Mouse (Mus musculus) olfactory bulb, adult 2 months (tissue): ENCODE results near the gene Mob3b. TPM values are rescaled to one million over a fixed set of nuclear protein-coding genes. Genes with fewer than 3 reads are reported as not detected.

ENCODE experiments used
- H3K27ac ChIP-seq: fragments of 200-500 bp; 2 replicates; pipeline ENCODE4 v1.5.1; 2012; ENCODE audit warnings: low read depth, low read length; ENCODE audit not compliant: insufficient read depth
- H3K4me1 ChIP-seq: fragments of 200-500 bp; 2 replicates; pipeline ENCODE4 v1.6.1; 2012; ENCODE audit warnings: low read length; ENCODE audit not compliant: control insufficient read depth, insufficient read depth
- H3K4me3 ChIP-seq: fragments of 200-500 bp; 2 replicates; pipeline ENCODE4 v1.5.1; 2012; ENCODE audit warnings: mild to moderate bottlenecking, low read depth, low read length, moderate library complexity; ENCODE audit not compliant: insufficient read depth
- CTCF ChIP-seq: fragments of 200-500 bp; IDR thresholded peaks from 2 replicates; pipeline ENCODE4 v1.5.1; 2012; ENCODE audit warnings: low read depth, mild to moderate bottlenecking, low read length, moderate library complexity; ENCODE audit not compliant: insufficient read depth
- POLR2A ChIP-seq: fragments of 200-500 bp; IDR thresholded peaks from 2 replicates; pipeline ENCODE4 v1.6.1; 2012; ENCODE audit warnings: mild to moderate bottlenecking, low read depth, low read length, moderate library complexity; ENCODE audit not compliant: insufficient read depth
- WGBS: fragments of 180-500 bp; shearing (Covaris S2); methylation state at CpG from one replicate; pipeline ENCODE4 v1.1.7; 2018; 5-methylcytosine and 5-hydroxymethylcytosine counted together
- polyA plus RNA-seq: library from polyadenylated mRNA; stranded (reverse); fragments of >200 nt; gene quantifications from 2 replicates; pipeline ENCODE4 v1.2.4, GENCODE M21; 2012; ENCODE audit warnings: low replicate concordance; ENCODE audit not compliant: missing spikeins, insufficient read depth, insufficient read length

Mob3b gene
- polyA plus RNA-seq, 1 experiment: not detected

DNA sequence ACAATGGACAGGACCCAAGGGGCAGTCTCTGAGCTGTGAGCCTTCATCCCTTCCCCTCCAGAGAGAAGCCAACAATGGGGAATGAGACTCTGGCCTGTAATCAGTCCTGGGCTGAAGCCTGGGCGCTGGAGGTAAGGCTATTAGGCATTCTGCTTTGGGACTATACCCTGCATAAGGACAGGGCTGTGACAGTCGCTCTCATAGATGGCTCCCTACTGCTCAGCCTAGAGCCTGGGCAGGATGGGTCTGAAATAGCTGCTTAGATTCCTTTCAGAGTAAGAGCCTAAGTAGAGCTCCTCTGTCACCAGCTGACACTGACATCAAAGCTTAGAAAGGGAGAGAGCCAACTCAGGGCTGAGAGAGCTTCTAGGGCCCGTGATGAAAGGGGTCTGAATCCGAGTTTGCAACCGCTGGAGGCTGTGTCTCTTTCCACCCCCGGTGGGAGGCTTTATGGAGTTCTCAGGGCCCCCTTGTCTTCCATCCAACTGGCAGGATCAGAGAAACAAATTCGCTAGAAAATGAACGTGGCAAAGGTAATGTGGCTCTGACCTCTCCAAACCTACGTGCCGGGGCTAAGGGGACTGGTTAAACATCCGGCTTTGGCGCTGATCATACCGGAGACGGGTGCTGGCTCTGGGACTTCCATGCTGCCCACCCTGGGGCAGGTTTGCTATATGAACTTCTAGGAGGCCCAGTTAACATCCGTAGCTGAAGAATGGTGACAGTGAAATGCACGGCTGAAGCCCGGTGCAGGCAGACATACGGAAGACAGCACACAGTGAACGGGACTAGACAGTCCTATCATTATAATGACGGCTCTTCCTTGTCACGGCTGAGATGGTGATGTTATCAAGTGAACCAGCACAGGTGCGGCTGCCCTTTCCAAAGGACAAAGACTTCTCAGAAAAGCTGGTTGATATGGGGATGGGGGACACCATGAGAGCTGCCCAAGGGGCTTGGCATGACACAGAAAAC, 165.1 kb downstream of the Mob3b start:
- no peak for TF ChIP-seq POLR2A
- TF ChIP-seq CTCF: no peak
- Histone ChIP-seq H3K4me3 (no peak overlapping the region), H3K4me1 (peaks cover 19% of the 10 kb centered on the region), H3K27ac (peak overlapping the region; percentile 94)
- WGBS: 61% methylated on average over 22 of the region's 22 CpGs

DNA sequence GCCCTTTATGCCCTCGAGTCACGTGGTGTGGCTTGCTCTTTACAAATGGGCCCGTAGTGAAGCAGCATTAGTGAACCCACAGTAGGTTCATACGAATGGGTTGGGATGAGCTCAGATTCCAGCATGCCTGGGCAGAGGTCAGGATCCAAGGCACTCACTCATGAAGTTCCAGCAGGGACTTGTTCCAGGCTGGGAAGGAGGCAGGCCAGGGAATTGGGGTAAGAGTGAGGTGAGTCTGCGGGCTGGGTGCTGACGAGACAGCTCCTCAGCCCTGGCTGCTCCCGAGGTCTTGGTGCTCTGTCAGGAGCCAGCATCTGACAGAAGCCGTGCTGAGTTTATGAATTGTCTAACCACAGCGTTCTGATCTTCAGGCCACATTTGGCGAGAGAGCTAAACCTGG, 166.2 kb downstream of the Mob3b start:
- H3K27ac ChIP-seq: no peak overlapping the region; the same call in 1 of the 2 replicates
- 70% methylated on average over 10 of the region's 10 CpGs for WGBS
- H3K4me3 ChIP-seq: no peak overlapping the region
- H3K4me1 ChIP-seq: peaks cover 22% of the 10 kb centered on the region
- TF ChIP-seq CTCF (no peak), POLR2A (no peak)

DNA sequence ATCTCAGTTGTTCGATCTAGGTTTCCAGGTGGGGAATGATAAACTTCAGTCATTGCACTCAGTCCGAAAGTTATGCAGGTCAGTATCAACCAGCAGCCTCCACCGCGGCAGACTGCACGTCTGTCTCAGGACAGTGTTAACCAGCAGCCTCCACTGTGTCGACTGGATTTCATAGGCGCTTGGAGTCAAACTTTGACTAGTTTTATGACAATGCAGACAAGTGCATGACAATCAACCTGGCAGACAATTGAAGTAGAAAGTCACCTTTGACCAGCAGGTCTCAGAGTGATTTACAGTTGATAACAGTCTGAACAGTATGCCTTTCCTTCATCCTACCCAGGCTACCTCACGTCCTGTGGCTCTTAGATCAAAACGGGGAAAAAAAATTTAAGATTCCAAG, 166.6 kb downstream of the Mob3b start:
- peaks cover 22% of the 10 kb centered on the region for H3K4me1 ChIP-seq
- H3K27ac ChIP-seq: no peak overlapping the region
- TF ChIP-seq CTCF (no peak), POLR2A (no peak)
- no peak overlapping the region for H3K4me3 ChIP-seq
- 95% methylated on average over 9 of the region's 9 CpGs for WGBS

DNA sequence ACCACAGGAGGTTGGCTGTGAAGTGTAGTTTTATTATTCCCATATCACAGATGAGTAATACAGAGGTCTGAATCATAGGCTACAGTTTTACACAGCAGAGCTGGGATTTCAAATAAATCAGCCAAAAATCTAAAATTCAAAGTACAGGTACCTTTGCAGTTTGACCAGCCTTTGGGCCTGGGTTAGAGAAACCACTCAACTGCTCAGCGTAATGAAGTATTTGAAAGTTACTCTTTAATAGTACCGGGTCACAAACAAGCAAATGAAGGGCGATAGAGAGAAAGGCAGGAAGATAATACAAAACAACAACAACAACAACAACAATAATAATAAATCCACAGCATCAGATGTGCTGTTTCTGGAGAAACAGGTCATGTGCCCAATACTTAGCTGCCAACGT, 169.7 kb downstream of the Mob3b start:
- Histone ChIP-seq H3K4me3 (no peak overlapping the region), H3K27ac (no peak overlapping the region), H3K4me1 (peaks cover 15% of the 10 kb centered on the region)
- WGBS: 95% methylated on average over 4 of the region's 4 CpGs
- no peak for TF ChIP-seq CTCF
- no peak for TF ChIP-seq POLR2A

DNA sequence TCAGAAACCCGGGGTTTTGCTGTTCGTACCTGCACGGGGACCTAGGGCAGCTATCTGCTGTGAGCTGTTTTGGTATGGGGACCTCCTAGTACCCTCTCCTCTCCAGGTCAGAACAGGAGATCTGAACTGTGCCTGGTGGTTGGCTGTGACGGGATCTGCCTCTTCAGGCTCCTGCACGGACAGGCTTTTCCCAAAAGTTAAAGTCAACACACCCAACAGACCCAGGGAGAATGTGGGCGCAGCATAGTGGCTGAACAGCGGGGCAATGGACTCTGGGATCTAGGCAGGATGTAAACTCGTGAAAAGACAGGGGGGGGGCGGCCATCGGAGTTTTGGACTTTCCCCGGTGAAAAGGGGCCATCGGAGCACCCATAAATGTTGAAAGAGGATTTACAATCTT, 170.2 kb downstream of the Mob3b start:
- no peak overlapping the region for H3K4me3 ChIP-seq
- 95% methylated on average over 12 of the region's 12 CpGs for WGBS
- peaks cover 10% of the 10 kb centered on the region for H3K4me1 ChIP-seq
- no peak for TF ChIP-seq POLR2A
- TF ChIP-seq CTCF: no peak
- no peak overlapping the region for H3K27ac ChIP-seq

DNA sequence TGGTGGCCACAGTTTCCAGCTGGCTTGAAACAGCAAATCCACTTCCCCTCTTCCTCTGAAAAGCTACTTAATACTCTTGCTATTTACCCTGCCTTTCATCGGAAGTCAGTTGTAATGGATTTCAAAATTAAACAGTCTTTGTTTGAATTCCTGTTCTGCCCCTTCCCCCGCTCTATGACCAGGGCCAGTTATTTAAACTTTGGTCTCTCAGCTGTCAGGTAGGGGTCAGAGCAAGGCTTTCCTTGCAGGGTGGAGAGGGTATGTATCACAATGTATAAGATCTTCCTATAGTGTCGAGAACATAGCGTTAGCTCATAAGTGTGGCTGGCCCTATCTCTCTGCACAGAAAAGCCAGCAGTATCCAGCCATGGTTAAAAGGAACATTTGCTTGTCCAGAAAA, 170.6 kb downstream of the Mob3b start:
- Histone ChIP-seq H3K27ac (no peak overlapping the region), H3K4me3 (no peak overlapping the region), H3K4me1 (peaks cover 9% of the 10 kb centered on the region)
- no peak for TF ChIP-seq POLR2A
- no peak for TF ChIP-seq CTCF
- 83% methylated on average over 4 of the region's 4 CpGs for WGBS

DNA sequence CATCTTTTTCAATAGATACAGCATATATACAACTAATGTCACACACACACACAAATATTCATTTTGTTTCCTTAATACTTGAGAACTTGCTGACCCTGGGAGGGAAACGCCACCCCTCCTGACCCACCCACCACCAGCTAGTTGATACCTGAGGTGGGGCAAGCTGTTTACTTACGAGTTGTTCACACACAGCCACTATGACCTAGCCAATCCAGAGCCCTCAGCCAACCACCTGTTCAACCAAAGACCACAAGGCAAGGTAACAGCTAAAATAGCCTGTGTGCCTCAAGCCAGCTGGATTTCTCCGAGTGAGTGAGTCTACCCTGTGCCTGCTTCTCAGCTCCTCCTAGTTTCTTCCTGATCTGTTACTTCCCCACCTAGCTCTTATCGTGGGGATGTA, 172.9 kb downstream of the Mob3b start:
- Histone ChIP-seq H3K4me3 (no peak overlapping the region), H3K27ac (no peak overlapping the region), H3K4me1 (peaks cover 5% of the 10 kb centered on the region; the same call in 1 of the 2 replicates)
- WGBS: 95% methylated on average over 4 of the region's 4 CpGs
- TF ChIP-seq POLR2A: no peak
- TF ChIP-seq CTCF: no peak

DNA sequence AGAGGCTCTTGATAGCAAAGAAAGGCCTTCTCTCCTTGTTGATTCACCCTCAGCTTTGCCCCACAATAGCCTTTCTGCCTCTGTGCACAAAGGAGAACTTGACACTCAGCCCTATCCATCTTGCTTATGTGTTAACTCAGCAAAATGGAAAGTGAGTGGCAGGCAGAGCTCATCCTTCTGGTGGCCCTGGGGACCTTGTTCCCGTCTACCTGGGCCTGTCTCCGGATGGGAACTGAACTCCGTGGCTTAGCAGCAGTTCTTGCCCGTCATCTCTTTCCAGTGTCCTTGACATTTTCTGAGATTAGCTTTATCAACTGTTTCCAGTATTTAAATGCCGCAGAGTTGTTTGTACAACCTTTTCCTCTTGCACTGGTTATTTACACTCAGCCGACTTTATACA, 173.8 kb downstream of the Mob3b start:
- no peak overlapping the region for H3K27ac ChIP-seq
- WGBS: 93% methylated on average over 6 of the region's 6 CpGs
- no peak for TF ChIP-seq CTCF
- TF ChIP-seq POLR2A: no peak

More for the DNA sequence above, 173.8 kb downstream of the Mob3b start:
- Histone ChIP-seq H3K4me1 (peaks cover 5% of the 10 kb centered on the region; the same call in 1 of the 2 replicates), H3K4me3 (no peak overlapping the region)
